ENCODE assay signal across 10 mouse cellular contexts in the genomic region with DNA sequence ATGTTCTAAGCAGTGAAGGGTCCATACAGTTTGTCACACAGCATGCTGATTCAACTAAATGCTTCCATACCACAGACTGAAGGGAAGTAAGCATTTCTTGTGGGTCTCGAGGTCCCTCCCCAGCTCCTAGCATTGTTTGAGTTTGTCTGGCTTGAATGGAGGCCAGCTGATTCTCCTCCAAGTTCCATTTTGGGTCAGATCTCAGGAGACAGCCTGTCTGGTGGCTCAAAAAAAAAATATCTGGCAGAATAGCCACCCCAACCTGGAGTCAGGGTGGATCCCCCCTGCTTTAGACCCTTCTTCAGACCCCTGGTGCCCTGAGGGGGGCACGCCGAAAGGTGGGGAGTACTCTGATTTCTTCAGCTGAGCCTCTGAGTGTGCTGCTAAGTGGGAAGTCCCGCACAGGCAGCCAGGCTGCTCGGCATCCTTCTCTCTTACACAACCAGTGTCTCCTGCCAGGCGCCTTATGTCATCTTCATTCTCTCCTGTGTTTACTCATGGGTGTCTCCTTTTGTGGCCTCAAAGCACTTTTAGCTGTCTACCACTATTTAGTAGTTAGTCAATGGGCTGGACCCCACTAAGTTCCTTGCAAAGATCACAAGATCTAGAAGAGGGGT. TPM values are rescaled to one million over a fixed set of nuclear protein-coding genes. Genes with fewer than 3 reads are reported as not detected.
DNase-seq lines count a peak whose midpoint lies in the region; ATAC-seq and TF ChIP-seq lines count a peak whose summit lies in the region.
"Had no signal": no experiment of that assay in that cellular context is flagged by ENCODE, and none has a peak within 500 bp of the region (broad histone marks: within the 10 kb centered on the region; RNA-seq: fewer than 3 reads in every experiment).

No protein-coding gene starts in this region.

- H3K27ac ChIP-seq in thymus, adult 2 months (ENCODE audit: control insufficient read depth, insufficient read depth, low read length): no peak overlapping the region
- H3K27ac ChIP-seq: neural tube, embryonic 12.5 days had no signal

- no peak for TF ChIP-seq POLR2A in thymus, adult 2 months (IDR thresholded peaks at IDR 0.05; ENCODE audit: control insufficient read depth, extremely low read depth, insufficient read depth, low read length, poor library complexity)

- 78% methylated on average over 6 of the region's 6 CpGs for WGBS in thymus, adult 2 months

- no peak overlapping the region for H3K4me3 ChIP-seq in thymus, adult 2 months (ENCODE audit: control insufficient read depth, insufficient read depth, low read length)
- H3K4me3 ChIP-seq: neural tube, embryonic 12.5 days had no signal

- peaks cover 7% of the 10 kb centered on the region; the same call in 1 of the 2 replicates for H3K4me1 ChIP-seq in thymus, adult 2 months (replicated peaks; ENCODE audit: control insufficient read depth, insufficient read depth, low read length)
- H3K4me1 ChIP-seq: neural tube, embryonic 12.5 days had no signal

- TF ChIP-seq CTCF in thymus, adult 2 months (IDR thresholded peaks at IDR 0.05; ENCODE audit: borderline replicate concordance, control insufficient read depth, extremely low read depth, insufficient read depth, low read length, poor library complexity): no peak

- DNase-seq in layer of hippocampus, adult 9-11 months: peak; percentile 78
- no peak for DNase-seq in layer of hippocampus, postnatal 36 days
- DNase-seq in cerebellum, postnatal 10 days: peak; percentile 68
- peak; percentile 62 for DNase-seq in heart, postnatal 4 days
- no peak for DNase-seq in thymus, adult 2 months
- DNase-seq in spleen, adult 12 weeks (ENCODE audit: low spot score): no peak
- DNase-seq in spleen, adult 18-20 months: no peak

- ATAC-seq in megakaryocyte progenitor cell, adult 5-6 weeks (replicated peaks; ENCODE audit: poor library complexity): peak; percentile 51
- ATAC-seq: Patski had no signal

- H3K36me3 ChIP-seq in thymus, adult 2 months (ENCODE audit: control insufficient read depth, insufficient read depth, low read length): no peaks in the 10 kb centered on the region
- H3K36me3 ChIP-seq: neural tube, embryonic 12.5 days had no signal

- no peaks in the 10 kb centered on the region for H3K27me3 ChIP-seq in thymus, adult 2 months (ENCODE audit: control insufficient read depth, insufficient read depth, low read length)
- H3K27me3 ChIP-seq: neural tube, embryonic 12.5 days; Patski had no signal

RNA-seq across cellular contexts. Expression of a gene that starts 35.0 kb away (rescaled TPM):
- total RNA-seq in layer of hippocampus, postnatal 36 days (2021): 1 to 10 TPM; 2.4 to 3.0 TPM
- total RNA-seq in heart, postnatal 4 days (2021): under 1 TPM; 0.86 to 0.98 TPM
- total RNA-seq in megakaryocyte progenitor cell, adult 5-6 weeks (2015): 47.1 and 51.5 TPM in 2 replicates
- total RNA-seq in megakaryocyte progenitor cell, adult 5-6 weeks (2017): 11.2 and 14.5 TPM in 2 replicates
- polyA plus RNA-seq in thymus, adult 2 months (2012; rRNA removed): 4.1 and 4.5 TPM in 2 replicates
- polyA plus RNA-seq: Patski had no signal

Comparison
In these comparisons a context has a peak if more than half of its experiments do, and no peak if none do; other contexts are left out.
1. DNase-seq: peak in layer of hippocampus, adult 9-11 months (single experiment), cerebellum, postnatal 10 days (2 of 2) and heart, postnatal 4 days (single experiment); none in layer of hippocampus, postnatal 36 days (0 of 2), thymus, adult 2 months (single experiment), spleen, adult 12 weeks (single experiment) and spleen, adult 18-20 months (0 of 2).